Mouse (Mus musculus) c-Kit-positive CD71-positive TER-119-negative erythroid progenitor cells, embryonic 14.5 days (primary cell): Measurements from ENCODE around the gene Alx3.

Source experiments
- DNase-seq: peaks from one replicate; pipeline ENCODE4 v3.0.0-alpha.2; 2013; ENCODE audit warnings: low read depth

Gene Alx3

DNA sequence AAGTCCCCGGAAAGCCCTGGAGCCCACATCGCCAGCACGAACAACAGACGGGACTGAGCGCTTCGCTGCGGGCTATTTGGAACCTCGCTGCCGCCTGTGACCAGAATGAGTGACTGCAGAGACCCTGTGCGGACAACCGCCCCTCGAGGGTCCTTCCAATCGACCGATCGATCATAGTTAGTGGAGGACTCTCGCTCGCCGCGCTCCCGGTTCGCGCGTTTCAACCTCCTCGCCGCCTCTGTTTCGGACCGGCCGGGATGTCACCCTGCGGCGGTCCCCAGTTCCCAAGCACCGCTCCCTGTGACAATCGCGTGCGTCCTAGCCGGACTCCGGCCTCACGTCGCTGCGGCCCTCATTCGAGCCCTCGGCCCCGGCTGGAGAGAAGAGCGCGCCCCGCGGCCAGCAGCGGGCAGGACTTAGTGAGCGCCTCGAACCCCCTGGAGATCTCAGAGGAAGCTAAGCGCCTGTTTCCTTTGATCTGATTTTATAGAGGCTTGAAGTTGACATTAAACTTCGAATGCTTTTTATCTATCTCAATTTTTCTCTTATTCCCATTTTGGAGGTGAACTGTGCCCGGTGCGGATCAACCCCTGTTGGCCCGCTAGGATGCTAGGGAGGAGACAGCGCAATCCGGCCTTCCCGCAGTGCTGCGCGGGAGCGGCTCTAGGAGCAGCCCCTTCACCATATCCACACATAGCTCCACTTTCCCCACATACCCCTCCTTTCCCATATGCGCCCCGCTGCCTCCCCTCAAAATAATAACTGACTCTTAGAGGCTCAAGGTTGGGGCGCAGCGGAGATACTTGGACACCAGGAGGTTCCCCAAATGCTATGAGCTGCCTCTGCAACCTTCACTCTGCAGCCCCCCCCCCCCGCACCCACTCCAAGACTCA, 11.7 kb upstream of the Alx3 start:
- DNase-seq: no peak

DNA sequence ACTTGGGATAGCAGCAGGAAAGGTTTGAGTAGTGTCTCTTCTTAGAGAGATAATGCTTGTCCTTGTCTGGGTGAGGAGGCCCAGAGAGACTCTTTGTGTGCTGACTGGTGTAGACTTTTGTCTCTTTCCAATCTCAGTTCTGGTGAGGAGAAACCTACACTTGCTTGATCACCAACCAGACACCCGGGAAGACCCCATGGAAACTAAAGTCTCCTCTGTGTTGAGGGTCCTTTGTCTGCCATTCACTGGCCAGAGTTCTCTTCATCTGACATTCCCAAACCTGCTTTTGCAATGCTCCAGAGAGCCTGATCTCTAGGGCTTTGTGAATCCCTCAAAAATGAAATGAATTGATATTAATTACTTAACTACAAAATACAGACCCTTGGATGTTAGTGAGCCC, 10.9 kb upstream of the Alx3 start:
- no peak for DNase-seq

- no peak for DNase-seq
Measured at GRCm38 (mm10) chr3:107586504-107586903, 8.3 kb upstream of the Alx3 start.

DNA sequence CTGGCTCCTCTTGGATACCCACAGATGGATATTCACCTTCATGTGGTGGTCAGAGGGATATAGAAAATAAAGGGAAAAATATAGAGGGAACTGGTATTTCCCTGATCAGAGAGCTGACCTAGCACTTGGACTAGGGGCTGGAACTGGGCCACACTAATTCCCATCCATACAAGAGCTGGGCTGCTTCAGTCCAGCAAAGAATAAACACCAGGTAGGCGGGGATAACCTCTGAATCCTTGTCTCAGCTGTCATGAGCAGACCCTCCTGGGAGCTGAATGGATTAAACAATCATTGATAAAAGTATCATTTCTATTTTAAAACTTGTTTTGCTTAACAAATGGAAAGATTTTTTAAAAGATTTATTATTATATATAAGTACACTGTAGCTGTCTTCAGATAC, 3.2 kb upstream of the Alx3 start:
- DNase-seq: no peak

DNA sequence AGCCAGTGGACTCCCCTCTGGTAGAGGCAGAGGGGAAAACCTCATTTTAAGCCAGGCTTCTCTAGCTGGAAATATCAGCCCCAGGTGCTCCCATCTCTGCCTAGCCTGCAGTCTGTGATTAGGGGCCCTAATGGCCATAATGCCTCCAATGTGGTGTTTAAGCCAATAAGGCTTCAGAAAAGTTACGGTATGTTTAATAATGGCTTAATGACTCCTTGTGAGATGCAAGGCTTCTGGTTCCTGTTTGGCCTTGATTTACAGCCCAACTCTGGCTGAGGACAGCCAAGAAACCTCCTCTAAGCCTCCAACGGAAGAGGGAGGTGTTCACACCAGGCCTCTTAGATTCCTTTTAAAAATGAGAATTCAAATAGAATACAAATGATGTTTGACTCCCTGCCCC, 1.2 kb upstream of the Alx3 start:
- DNase-seq: no peak

- DNase-seq: no peak
Measured at GRCm38 (mm10) chr3:107595264-107595937, 570 bp downstream of the Alx3 start.

DNA sequence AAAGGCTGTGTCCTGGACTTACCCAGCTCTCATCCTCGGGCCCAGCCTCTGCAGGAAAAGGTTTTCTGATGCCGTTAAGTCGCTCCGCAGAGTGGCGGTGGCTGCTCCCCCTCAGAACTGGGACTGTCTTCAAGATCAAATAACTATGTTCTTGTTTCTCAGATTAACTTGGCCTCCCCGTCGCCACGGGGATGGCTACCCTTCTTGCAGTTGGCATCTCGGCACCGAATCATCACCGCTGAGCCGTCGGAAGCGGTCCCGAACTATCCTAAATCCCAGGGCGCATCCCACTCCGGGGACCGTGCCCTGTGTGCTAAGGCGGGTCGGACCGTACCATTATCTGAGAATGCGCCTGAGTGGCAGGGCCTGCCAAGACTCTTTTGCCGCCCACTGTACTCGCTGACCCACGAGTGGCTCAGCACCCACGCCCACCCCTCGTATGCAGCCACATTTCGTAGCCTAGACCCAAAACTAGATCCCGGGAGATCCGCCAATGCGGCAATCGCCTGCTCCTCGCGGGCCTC, 1.2 kb downstream of the Alx3 start:
- no peak for DNase-seq

GRCm38 (mm10) chr3:107596559-107596958, 1.7 kb downstream of the Alx3 start:
- no peak for DNase-seq

GRCm38 (mm10) chr3:107597134-107597533, 2.3 kb downstream of the Alx3 start:
- DNase-seq: no peak

GRCm38 (mm10) chr3:107597586-107598389, 3.0 kb downstream of the Alx3 start:
- DNase-seq: no peak

- DNase-seq: no peak
Measured at GRCm38 (mm10) chr3:107600127-107600526, 5.3 kb downstream of the Alx3 start.

GRCm38 (mm10) chr3:107605304-107605703, 10.5 kb downstream of the Alx3 start:
- peak; percentile 38 for DNase-seq

DNA sequence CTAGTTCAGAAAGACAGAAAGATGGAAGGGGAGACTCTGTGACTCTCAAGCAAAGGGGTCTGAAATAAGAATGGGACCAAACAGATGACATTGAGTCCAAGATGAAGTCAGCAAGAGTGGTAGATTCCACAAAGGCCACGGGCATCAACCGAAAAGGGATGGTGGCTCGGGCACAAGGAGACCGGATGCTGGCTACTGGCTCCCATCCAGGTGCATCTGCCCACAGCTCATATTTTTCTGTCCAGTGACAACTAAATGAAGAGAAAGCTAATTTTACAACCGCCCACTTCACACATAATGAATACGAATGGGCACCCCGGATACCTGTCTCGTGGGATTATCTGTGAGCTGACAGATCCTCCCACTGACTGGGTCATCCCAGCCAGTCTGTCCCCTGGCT, 12.4 kb downstream of the Alx3 start:
- DNase-seq: no peak

DNA sequence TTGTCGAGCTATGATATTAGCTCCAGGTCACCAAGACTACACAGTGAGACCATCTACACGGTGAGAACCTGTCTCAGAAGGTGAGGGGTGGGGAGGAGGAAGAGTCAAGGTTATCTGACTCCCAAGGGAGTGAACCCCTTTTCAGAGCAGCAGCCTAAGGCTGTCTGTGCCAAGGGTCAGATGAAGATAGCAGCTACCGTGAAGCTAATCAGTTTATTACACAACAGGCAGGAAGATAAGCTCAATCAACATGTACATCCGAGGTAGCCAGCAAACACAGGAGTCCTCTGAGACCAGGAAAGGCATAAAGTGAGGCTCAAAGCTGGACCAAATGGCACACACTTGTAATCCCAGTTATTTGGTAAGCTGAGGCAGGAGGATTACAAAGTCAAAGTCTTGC, 14.0 kb downstream of the Alx3 start:
- no peak for DNase-seq

DNA sequence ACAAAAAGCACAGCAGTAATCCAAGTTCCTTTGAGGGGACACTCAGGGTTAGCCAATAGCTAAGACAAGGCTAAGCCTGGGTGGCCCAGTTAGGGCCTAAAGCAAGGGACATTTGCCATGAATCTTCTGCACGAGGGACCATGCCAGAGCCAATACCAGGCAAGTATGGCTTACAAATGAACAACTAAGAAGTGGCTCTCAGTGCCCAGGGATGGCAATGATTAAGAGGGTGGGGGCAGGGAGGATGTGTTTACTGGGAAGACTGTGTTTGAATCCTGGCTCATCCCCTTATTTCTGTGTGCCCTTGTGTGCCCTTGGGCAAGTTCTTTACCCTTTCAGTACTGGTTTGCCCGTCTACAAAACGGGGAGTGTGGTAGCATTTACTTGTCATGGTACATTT, 14.5 kb downstream of the Alx3 start:
- no peak for DNase-seq

DNA sequence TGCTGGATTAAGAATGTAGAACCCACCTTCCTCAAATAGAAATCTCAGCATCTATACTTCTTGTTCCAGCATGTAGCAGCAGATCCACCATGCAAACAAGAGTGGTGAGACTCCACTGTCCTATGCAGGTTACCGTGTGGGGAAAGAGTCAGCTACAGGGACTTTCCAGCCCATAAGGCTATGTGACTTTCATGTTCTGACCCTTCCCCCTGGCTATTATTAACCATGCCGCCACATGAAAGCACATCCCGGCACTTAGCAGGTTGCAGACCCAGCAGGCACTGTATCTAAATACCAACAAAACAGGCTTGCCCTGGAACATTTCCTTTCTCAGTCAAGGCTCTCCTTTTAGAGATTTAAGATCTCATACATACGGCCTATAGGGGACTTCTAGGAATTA, 16.6 kb downstream of the Alx3 start:
- no peak for DNase-seq

DNA sequence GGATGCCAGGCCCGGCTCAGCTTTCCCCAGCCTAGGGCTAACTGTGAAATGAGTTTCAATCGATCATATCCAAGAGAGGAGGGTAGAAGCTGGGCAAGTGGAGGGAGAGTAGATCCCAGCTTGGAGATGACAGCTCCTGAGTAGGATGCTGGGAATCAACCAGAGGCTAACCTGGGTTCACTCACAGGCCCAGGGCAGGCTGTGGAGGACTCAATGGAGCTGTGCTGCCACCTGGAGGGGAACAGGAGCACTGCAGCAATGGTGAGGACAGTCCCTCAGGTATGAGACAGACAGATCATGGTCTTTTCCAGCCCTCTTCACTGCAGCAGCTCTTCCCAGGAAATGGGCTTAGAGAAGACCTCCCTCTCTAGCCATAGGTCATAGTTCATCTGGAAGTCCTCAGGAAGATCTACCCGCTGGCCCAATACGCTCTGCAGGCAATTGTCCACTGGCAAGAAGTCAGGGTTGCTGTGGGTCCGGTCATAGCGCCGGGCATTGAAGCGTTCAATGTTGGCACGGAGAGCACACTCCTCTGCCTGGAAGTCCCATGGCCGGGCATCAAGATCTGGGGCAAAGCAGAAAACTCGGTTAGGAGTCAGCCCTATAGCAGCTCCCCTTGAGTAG, 18.2 kb downstream of the Alx3 start:
- no peak for DNase-seq

DNA sequence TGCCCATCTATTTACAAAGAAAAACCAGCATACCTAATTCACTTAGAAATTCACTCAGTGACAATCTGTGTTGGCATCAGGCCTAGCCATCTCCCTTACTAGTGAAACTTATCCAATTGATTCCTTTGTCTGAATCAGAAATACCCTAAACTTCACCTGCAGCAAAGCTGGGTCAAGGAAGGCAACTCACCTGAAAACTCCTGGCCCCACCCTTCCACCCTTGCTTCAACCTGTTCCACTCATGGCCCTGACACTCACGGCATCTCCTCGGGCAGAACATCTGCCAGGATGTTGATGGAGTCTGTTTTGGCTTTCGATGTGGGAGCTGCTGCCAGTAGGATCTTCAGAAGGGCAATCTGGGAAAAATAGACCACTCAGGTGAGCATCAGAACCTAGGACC, 23.0 kb downstream of the Alx3 start:
- no peak for DNase-seq

DNA sequence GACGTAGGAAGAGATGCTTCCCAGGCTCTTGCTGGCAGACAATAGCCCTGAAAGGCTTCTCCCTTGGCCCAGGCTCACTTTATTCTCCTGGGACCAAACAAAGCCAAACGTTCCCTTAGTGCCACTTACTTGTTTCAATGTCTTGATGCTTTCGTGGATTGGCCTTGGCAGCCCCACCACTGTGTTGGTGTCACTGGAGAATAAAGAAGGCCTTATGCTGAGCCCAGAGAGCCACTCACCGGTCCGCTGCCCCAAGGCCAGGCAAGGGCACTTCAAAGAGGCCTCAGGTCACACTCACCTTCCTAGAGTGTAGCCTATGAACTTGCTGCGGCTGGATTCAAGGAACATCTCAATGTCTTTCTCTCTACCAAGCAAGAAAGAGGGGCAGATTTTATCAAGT, 25.1 kb downstream of the Alx3 start:
- DNase-seq: no peak

DNA sequence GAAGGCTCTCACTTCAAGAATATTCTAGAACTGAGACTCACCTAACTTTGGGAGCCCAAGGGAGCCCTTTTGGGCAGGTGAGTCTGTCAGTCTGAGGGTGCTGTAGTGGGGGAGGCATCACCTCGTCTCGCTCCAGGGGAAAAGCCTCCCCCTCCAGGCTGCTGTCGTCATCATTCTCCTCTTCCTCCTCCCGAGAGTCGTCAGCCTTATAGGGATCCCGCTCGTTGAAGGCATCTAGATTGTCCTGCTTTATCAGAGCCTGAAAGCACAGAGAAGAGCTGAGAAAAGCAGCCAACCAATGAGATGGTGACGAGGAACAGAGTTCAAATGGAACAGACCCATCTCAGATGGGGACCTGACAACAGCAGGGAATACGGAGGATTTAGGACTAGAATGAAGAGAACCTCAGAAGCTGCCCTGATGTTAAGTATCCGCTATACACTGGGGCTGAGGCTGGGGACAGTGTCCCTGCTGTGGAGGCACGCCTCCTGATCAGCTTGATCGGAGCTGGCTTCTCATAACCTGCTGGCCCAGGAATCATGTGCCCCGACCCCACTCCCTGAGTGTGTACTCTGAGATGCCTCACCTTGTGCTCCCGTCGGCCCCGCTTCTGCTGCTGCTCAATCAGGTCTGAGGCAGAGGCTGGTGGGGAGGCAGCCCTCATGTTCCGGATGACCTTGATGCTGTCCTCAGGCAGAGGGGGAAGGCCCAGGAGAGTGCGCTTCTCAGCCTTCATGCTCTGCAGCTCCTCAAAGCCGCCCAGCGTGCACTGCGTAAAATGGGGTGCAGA, 26.6 kb downstream of the Alx3 start:
- DNase-seq: no peak

- DNase-seq: no peak
Measured at GRCm38 (mm10) chr3:107622537-107622936, 27.7 kb downstream of the Alx3 start.
